Mouse (Mus musculus): ENCODE data around the gene Tmub2. TPM values are rescaled to one million over a fixed set of nuclear protein-coding genes. Genes with fewer than 3 reads are reported as not detected.

Tmub2 gene
- polyA plus RNA-seq, 1 experiment from 2014 or later: 26.1 TPM

DNA sequence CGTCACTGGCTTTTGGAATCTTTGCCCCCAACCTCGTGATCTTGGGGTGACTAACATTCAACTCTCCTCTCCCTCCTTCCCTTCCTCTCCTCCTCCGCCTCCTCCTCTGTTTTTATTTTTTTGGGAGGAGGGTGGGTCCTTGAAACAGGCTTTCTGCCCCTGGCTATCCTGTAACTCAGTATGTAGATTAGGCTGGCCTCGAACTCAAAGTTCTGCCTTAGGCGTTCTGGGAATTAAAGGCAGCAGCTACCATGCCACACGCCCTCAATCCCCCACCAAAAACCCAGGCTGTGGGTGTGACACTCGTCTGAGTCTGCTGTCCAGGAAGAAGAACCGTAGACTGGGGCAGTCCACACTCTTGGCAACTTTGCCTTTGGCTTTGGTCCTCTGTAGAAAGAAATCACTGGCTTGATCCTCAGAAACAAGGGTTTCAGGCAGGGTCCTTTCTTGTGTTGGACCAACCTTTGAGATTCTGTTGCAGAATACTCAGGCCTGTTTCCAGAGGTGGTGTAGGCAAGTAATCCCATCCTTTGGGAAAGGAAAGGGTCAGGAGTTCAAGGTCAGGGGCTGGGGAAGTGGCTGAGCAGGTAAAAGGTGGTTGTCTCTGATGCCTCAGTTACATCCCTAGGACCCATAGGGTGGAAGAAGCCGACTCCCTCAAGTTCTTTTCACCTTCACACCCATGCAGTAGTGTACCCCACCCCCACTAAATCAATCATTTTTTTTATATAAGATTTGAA lies 35.2 kb upstream of the Tmub2 start:
- WGBS (ENCODE audit: insufficient replicate concordance): 7% methylated on average over 9 of the region's 9 CpGs
- peak overlapping the region; percentile 74 for H3K27ac ChIP-seq (replicated peaks)
- no peak for ATAC-seq (ENCODE audit: insufficient read depth)

GRCm38 (mm10) chr11:102257514-102257913 lies 27.2 kb upstream of the Tmub2 start:
- peaks cover 90% of the 10 kb centered on the region for H3K36me3 ChIP-seq (replicated peaks)
- H3K4me3 ChIP-seq (replicated peaks): no peak overlapping the region
- H3K4me1 ChIP-seq (replicated peaks): peaks cover 16% of the 10 kb centered on the region
- no peaks in the 10 kb centered on the region for H3K27me3 ChIP-seq
- no peak for ATAC-seq (ENCODE audit: insufficient read depth)
- 63% methylated on average over 9 of the region's 9 CpGs for WGBS (ENCODE audit: insufficient replicate concordance)
- no peak overlapping the region for H3K4me2 ChIP-seq
- no peak overlapping the region for H3K27ac ChIP-seq (replicated peaks)
- H3K9me3 ChIP-seq (replicated peaks): no peaks in the 10 kb centered on the region
- no peak overlapping the region for H3K9ac ChIP-seq

More for the DNA sequence above, 35.2 kb upstream of the Tmub2 start:
- Histone ChIP-seq H3K9me3 (replicated peaks) (no peaks in the 10 kb centered on the region), H3K9ac (peak overlapping the region; percentile 85), H3K36me3 (replicated peaks) (peaks cover 38% of the 10 kb centered on the region), H3K27me3 (peaks cover 15% of the 10 kb centered on the region), H3K4me1 (replicated peaks) (peaks cover 23% of the 10 kb centered on the region), H3K4me2 (peak overlapping the region; percentile 82), H3K4me3 (replicated peaks) (peak overlapping the region; percentile 86)

DNA sequence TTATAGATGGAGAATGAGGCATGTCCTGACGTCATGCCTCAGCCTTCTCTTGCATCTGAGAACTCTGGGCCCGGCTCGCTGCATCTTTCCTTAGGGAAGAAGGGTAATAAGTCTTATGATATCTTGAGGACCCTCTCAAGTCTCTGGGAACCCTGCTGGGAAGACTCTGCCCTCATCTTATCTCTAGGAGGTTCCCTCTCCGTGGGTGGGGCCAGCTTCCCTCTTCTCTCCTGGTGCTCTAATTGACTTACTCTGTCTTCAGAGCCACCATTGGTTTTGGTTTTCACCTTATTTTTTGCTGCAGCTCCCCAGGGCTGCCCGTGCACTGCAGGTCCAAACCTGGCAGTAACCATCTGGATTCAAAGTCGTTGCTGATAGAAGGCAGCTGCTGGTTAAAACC lies 26.6 kb upstream of the Tmub2 start:
- Histone ChIP-seq H3K36me3 (replicated peaks) (peaks cover 88% of the 10 kb centered on the region), H3K4me1 (replicated peaks) (peaks cover 16% of the 10 kb centered on the region), H3K9ac (no peak overlapping the region), H3K9me3 (replicated peaks) (no peaks in the 10 kb centered on the region), H3K27me3 (no peaks in the 10 kb centered on the region), H3K4me2 (no peak overlapping the region), H3K27ac (replicated peaks) (no peak overlapping the region), H3K4me3 (replicated peaks) (no peak overlapping the region)
- WGBS (ENCODE audit: insufficient replicate concordance): 70% methylated on average over 6 of the region's 6 CpGs
- ATAC-seq (ENCODE audit: insufficient read depth): no peak

- WGBS (ENCODE audit: insufficient replicate concordance): 81% methylated on average over 3 of the region's 3 CpGs
- Histone ChIP-seq H3K4me2 (no peak overlapping the region), H3K27ac (replicated peaks) (no peak overlapping the region), H3K9ac (no peak overlapping the region), H3K4me1 (replicated peaks) (peaks cover 16% of the 10 kb centered on the region), H3K4me3 (replicated peaks) (no peak overlapping the region), H3K27me3 (no peaks in the 10 kb centered on the region), H3K36me3 (replicated peaks) (peaks cover 88% of the 10 kb centered on the region), H3K9me3 (replicated peaks) (no peaks in the 10 kb centered on the region)
- ATAC-seq (ENCODE audit: insufficient read depth): no peak
Measured at GRCm38 (mm10) chr11:102258521-102258920, 26.2 kb upstream of the Tmub2 start.

- H3K4me1 ChIP-seq (replicated peaks): peaks cover 7% of the 10 kb centered on the region
- H3K36me3 ChIP-seq (replicated peaks): peaks cover 64% of the 10 kb centered on the region
- ATAC-seq (ENCODE audit: insufficient read depth): no peak
- no peak overlapping the region for H3K4me2 ChIP-seq
- no peak overlapping the region for H3K27ac ChIP-seq (replicated peaks)
- WGBS (ENCODE audit: insufficient replicate concordance): 86% methylated on average over 7 of the region's 7 CpGs
- H3K9ac ChIP-seq: no peak overlapping the region
- H3K27me3 ChIP-seq: no peaks in the 10 kb centered on the region
- no peaks in the 10 kb centered on the region for H3K9me3 ChIP-seq (replicated peaks)
- H3K4me3 ChIP-seq (replicated peaks): no peak overlapping the region
Measured at GRCm38 (mm10) chr11:102263211-102263610, 21.5 kb upstream of the Tmub2 start.

DNA sequence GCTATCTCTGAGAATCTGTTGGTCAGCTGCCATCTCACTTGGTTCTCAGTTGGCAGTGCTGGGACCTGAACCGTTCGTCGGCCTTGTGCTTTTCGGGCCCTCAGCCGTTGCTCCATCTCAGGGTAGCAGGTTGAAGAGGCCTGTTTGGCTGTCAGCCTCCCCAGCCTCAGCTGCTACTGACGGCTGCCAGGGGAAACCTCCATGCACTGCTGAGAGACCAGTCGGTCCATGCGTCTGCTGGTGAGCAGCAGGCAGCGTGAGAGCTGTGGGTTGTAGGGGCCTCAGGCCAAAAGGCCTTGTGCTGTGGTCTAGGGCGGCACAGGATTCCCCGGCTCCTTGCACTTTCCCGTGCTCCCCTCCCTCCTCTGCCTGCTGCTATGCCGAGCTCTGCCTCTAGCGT lies 18.9 kb upstream of the Tmub2 start:
- H3K4me2 ChIP-seq: no peak overlapping the region
- ATAC-seq (ENCODE audit: insufficient read depth): no peak
- H3K27me3 ChIP-seq: no peaks in the 10 kb centered on the region
- H3K9ac ChIP-seq: no peak overlapping the region
- H3K4me1 ChIP-seq (replicated peaks): peaks cover 3% of the 10 kb centered on the region; the same call in 1 of the 2 replicates
- H3K36me3 ChIP-seq (replicated peaks): peaks cover 38% of the 10 kb centered on the region
- WGBS (ENCODE audit: insufficient replicate concordance): 67% methylated on average over 14 of the region's 14 CpGs
- no peak overlapping the region for H3K4me3 ChIP-seq (replicated peaks)
- H3K27ac ChIP-seq (replicated peaks): no peak overlapping the region
- H3K9me3 ChIP-seq (replicated peaks): no peaks in the 10 kb centered on the region

- no peak overlapping the region for H3K9ac ChIP-seq
- H3K9me3 ChIP-seq (replicated peaks): no peaks in the 10 kb centered on the region
- 77% methylated on average over 8 of the region's 8 CpGs for WGBS (ENCODE audit: insufficient replicate concordance)
- peaks cover 29% of the 10 kb centered on the region for H3K36me3 ChIP-seq (replicated peaks)
- peaks cover 3% of the 10 kb centered on the region; the same call in 1 of the 2 replicates for H3K4me1 ChIP-seq (replicated peaks)
- 0 out of 2 replicates have a peak overlapping the region, but pooled peaks have one; percentile 21 for H3K4me2 ChIP-seq
- no peak overlapping the region for H3K27ac ChIP-seq (replicated peaks)
- H3K27me3 ChIP-seq: no peaks in the 10 kb centered on the region
- no peak overlapping the region for H3K4me3 ChIP-seq (replicated peaks)
- ATAC-seq (ENCODE audit: insufficient read depth): no peak
Measured at GRCm38 (mm10) chr11:102266631-102267355, 17.9 kb upstream of the Tmub2 start.

GRCm38 (mm10) chr11:102267480-102267879 lies 17.3 kb upstream of the Tmub2 start:
- Histone ChIP-seq H3K9ac (no peak overlapping the region), H3K27me3 (no peaks in the 10 kb centered on the region; the same call in 1 of the 2 replicates), H3K36me3 (replicated peaks) (peaks cover 22% of the 10 kb centered on the region), H3K4me2 (0 out of 2 replicates have a peak overlapping the region, but pooled peaks have one; percentile 21), H3K4me1 (replicated peaks) (peaks cover 3% of the 10 kb centered on the region; the same call in 1 of the 2 replicates), H3K27ac (replicated peaks) (no peak overlapping the region), H3K9me3 (replicated peaks) (no peaks in the 10 kb centered on the region), H3K4me3 (replicated peaks) (no peak overlapping the region)
- ATAC-seq (ENCODE audit: insufficient read depth): no peak
- 7% methylated on average over 11 of the region's 11 CpGs for WGBS (ENCODE audit: insufficient replicate concordance)

DNA sequence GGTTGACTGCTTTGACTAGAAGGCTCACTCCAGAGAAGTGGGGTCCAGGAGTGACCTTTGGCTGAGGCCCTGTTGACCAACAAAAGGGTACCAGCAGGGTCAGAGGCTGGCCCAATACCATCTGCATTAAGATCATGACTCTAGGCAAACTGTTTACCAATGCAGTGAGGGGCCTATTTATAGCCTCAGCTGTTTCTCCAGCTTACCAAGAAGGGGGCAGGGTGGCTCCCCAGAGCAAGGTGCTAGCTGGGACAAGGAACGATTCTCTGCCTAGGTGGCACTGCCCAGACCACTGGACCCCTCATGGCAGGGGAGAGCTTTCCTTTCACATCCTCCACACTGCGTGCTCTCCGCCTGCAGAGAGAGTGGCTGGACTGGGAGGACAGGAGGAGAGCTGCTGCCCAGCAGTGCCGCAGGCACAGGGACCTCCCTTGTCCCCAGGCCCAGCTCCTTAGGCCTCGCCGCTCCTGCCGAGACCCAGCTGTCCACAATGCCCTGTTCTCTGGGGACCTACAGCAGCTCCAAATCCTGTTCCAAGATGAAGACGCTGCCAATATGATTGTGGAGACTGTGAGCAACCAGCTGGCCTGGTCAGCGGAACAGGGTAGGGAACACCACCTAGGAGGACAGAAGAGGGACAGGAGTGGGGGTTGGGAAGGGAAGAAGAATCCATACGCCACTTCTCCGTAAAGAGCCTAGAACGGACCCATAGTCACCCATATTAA lies 16.0 kb upstream of the Tmub2 start, which contains the start of gene Asb16:
Gene Asb16 (plus strand): TSS at position 224 of the 725 bp plus-strand sequence.
- Histone ChIP-seq H3K4me3 (replicated peaks) (no peak within 1 kb of the TSS), H3K27me3 (no peaks in the 10 kb centered on the region; the same call in 1 of the 2 replicates), H3K27ac (replicated peaks) (no peak within 1 kb of the TSS), H3K4me1 (replicated peaks) (peaks cover 3% of the 10 kb centered on the region; the same call in 1 of the 2 replicates), H3K4me2 (no peak within 1 kb of the TSS), H3K9me3 (replicated peaks) (no peaks in the 10 kb centered on the region), H3K9ac (no peak within 1 kb of the TSS), H3K36me3 (replicated peaks) (peaks cover 12% of the 10 kb centered on the region; the same call in 1 of the 2 replicates)
- 82% methylated on average over 12 of the region's 12 CpGs for WGBS (ENCODE audit: insufficient replicate concordance)
- ATAC-seq (ENCODE audit: insufficient read depth): no peak

GRCm38 (mm10) chr11:102276411-102276915 lies 8.3 kb upstream of the Tmub2 start:
- peak overlapping the region; percentile 71 for H3K4me2 ChIP-seq
- WGBS (ENCODE audit: insufficient replicate concordance): 3% methylated on average over 33 of the region's 33 CpGs
- H3K4me3 ChIP-seq (replicated peaks): peak overlapping the region; percentile 40
- ATAC-seq (ENCODE audit: insufficient read depth): peak; percentile 54
- H3K27me3 ChIP-seq: peaks cover 13% of the 10 kb centered on the region
- peak overlapping the region; percentile 35; the same call in 1 of the 2 replicates for H3K9ac ChIP-seq
- H3K4me1 ChIP-seq (replicated peaks): peaks cover 11% of the 10 kb centered on the region
- no peaks in the 10 kb centered on the region for H3K36me3 ChIP-seq (replicated peaks)
- no peak overlapping the region for H3K27ac ChIP-seq (replicated peaks)
- H3K9me3 ChIP-seq (replicated peaks): no peaks in the 10 kb centered on the region
